Mouse (Mus musculus) E14TG2a.4 (cell line): ENCODE data around the gene Noc3l.

Source experiments
- H3K27me3 ChIP-seq: 2 replicates; pipeline ENCODE4 v1.6.1; 2014; ENCODE audit warnings: low read length, control low read depth; ENCODE audit not compliant: insufficient read depth
- H3K36me3 ChIP-seq: 2 replicates; pipeline ENCODE4 v1.6.1; 2014; ENCODE audit warnings: low read length, control low read depth; ENCODE audit not compliant: insufficient read depth
- H3K4me1 ChIP-seq: replicated peaks from 2 replicates; pipeline ENCODE4 v1.6.1; 2014; ENCODE audit warnings: low read depth, low read length, control low read depth
- H3K4me3 ChIP-seq: replicated peaks from 2 replicates; pipeline ENCODE4 v1.5.1; 2014; ENCODE audit warnings: mild to moderate bottlenecking, low read length
- H3K9me3 ChIP-seq: 2 replicates; pipeline ENCODE4 v1.6.1; 2014; ENCODE audit warnings: low read length, control low read depth
- CTCF ChIP-seq: conservative IDR thresholded peaks from 2 replicates; pipeline ENCODE4 v1.5.1; 2014; ENCODE audit warnings: low read length
- NANOG ChIP-seq: IDR thresholded peaks from 2 replicates; pipeline ENCODE4 v1.6.1; 2014; ENCODE audit warnings: borderline replicate concordance, low read length, mixed read lengths
- POU5F1 ChIP-seq: IDR thresholded peaks from 2 replicates; pipeline ENCODE4 v1.6.1; 2014; ENCODE audit warnings: low read length, borderline replicate concordance

Noc3l gene

DNA sequence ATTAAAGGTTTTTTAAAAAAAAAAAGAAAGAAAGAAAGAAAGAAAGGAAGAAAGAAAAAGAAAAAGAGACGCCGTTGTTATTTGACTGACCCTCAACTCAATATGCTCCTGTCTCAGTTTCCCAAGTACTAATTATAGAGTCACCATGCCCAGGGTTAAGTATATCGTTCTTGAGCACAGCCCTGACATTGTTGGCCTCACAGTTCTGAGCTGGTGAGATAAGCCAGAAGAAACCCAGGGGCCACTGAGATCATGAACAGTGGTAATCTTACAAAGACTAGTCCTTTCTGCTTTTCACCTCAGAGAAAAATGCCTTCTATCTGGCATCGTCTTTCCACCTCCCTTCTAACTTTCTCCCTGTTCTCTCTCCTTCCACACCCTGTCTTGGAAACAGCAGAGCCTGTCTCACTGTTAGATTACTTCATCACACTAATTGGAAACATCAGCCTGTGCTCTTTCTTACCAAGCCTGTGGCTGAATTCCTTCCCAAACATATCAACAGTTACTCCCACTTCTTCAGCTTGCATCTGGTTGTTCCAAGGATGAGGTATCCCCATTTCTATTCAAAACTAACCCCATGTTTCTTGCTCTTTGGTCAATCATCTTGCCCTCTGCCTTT, 1.3 kb upstream of the Noc3l start:
- Histone ChIP-seq H3K36me3 (peaks cover 26% of the 10 kb centered on the region), H3K9me3 (no peaks in the 10 kb centered on the region), H3K4me3 (no peak overlapping the region), H3K27me3 (no peaks in the 10 kb centered on the region), H3K4me1 (peaks cover 22% of the 10 kb centered on the region)
- TF ChIP-seq CTCF (no peak), NANOG (no peak), POU5F1 (no peak)

GRCm38 (mm10) chr19:38819427-38819802, 378 bp upstream of the Noc3l start:
- Histone ChIP-seq H3K27me3 (no peaks in the 10 kb centered on the region), H3K36me3 (peaks cover 35% of the 10 kb centered on the region), H3K4me1 (peaks cover 25% of the 10 kb centered on the region), H3K9me3 (no peaks in the 10 kb centered on the region), H3K4me3 (peak overlapping the region; percentile 95)
- TF ChIP-seq CTCF, result no peak

DNA sequence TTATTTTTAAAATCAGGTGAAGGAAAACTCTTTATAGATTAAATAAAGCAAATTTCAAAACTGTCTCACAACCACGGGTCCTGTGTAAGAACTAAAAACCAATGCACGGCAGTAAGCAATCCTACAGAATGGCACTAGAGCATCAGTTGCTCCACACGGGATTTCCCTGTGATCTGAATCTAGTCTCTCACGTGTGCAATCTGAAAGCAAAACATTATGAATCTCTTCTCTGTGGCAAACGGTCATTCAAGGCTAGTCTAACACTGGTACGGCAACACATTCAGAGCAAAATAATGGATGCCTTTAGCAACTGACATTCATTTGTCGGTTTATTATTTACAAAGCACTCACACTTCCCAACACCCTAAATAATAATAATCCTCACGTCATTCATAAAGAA, 846 bp downstream of the Noc3l start:
- Histone ChIP-seq H3K27me3 (no peaks in the 10 kb centered on the region), H3K9me3 (no peaks in the 10 kb centered on the region), H3K4me1 (peaks cover 32% of the 10 kb centered on the region), H3K4me3 (peak overlapping the region; percentile 95), H3K36me3 (peaks cover 47% of the 10 kb centered on the region)
- TF ChIP-seq NANOG (no peak), CTCF (no peak), POU5F1 (no peak)

GRCm38 (mm10) chr19:38798801-38799200, 20.2 kb downstream of the Noc3l start:
- TF ChIP-seq POU5F1 (no peak), NANOG (no peak), CTCF (no peak)
- Histone ChIP-seq H3K9me3 (no peaks in the 10 kb centered on the region), H3K27me3 (no peaks in the 10 kb centered on the region), H3K4me3 (no peak overlapping the region), H3K36me3 (peaks cover 95% of the 10 kb centered on the region), H3K4me1 (peaks cover 11% of the 10 kb centered on the region)

DNA sequence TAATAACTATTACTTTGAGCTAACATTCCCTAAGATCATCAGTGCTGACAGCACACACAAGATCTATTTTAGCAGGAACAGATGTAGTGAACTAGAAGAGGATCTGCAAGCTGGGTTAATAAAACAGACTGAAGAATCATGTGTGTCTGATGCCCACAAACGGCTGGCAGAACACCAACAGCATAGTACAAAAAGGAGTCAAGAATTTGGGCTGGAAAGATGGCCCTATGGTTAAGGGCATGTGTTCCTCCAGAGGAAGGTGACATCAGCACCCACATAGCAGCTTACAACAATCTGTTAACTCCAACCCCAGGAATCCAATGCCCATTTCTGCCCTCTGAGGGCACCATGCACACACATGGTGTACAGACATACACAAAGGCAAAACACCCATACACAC, 20.7 kb downstream of the Noc3l start:
- peaks cover 11% of the 10 kb centered on the region for H3K4me1 ChIP-seq
- H3K4me3 ChIP-seq, result no peak overlapping the region
- no peaks in the 10 kb centered on the region for H3K9me3 ChIP-seq
- no peak for TF ChIP-seq POU5F1
- no peak for TF ChIP-seq CTCF
- no peak for TF ChIP-seq NANOG
- no peaks in the 10 kb centered on the region for H3K27me3 ChIP-seq
- H3K36me3 ChIP-seq, result peaks cover 95% of the 10 kb centered on the region

- no peaks in the 10 kb centered on the region for H3K9me3 ChIP-seq
- H3K36me3 ChIP-seq, result peaks cover 95% of the 10 kb centered on the region
- no peak overlapping the region for H3K4me3 ChIP-seq
- no peaks in the 10 kb centered on the region for H3K27me3 ChIP-seq
- no peak for TF ChIP-seq CTCF
- TF ChIP-seq NANOG, result no peak
- no peak for TF ChIP-seq POU5F1
- peaks cover 8% of the 10 kb centered on the region for H3K4me1 ChIP-seq
Observed at GRCm38 (mm10) chr19:38796546-38796945, 22.5 kb downstream of the Noc3l start.

DNA sequence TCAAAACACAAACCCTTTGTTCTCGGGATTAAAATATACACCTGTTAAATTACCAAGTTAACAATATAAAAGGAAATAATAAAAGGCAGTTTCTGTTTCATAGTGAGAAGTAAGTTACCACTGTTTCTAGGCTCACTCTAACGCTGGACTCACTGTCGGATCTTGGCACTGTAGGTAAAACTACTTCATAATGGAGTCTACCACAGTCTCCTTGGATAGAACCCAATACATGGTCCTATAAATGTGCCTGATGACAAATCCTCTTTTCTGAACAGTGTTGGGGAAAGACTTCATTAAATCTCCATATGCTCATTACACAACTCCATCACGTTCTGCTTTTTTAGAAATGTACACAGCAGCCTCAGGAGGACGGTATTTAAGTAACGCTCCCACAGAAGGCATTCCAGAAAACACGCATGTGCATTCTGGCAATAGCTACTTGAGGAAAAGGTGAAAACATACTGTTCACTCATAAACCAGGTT, 25.4 kb downstream of the Noc3l start:
- no peaks in the 10 kb centered on the region for H3K27me3 ChIP-seq
- TF ChIP-seq CTCF (no peak), NANOG (no peak), POU5F1 (no peak)
- no peak overlapping the region for H3K4me3 ChIP-seq
- no peaks in the 10 kb centered on the region for H3K9me3 ChIP-seq
- peaks cover 96% of the 10 kb centered on the region for H3K36me3 ChIP-seq
- H3K4me1 ChIP-seq, result no peaks in the 10 kb centered on the region

DNA sequence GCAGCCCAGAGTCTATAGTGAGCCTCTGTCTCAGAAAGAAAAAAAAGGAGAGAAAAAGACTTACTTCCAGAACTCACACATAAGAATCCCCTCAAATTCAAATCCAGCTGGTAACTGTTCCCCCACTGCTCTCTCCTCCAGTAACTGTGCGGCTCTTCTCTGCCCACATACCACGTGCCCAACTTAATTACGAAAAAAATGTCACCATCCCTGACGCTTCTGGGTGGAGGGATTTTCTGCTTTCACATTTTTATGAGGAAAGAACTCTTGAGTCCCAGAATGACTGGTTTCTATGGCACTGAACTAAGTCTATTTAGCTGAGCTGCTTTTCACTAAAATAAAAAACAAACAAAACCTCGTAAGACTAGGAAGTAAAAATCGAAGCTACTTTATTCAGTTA, 31.3 kb downstream of the Noc3l start:
- no peak overlapping the region for H3K4me3 ChIP-seq
- peaks cover 43% of the 10 kb centered on the region for H3K36me3 ChIP-seq
- no peak for TF ChIP-seq POU5F1
- no peak for TF ChIP-seq NANOG
- no peak for TF ChIP-seq CTCF
- H3K4me1 ChIP-seq, result no peaks in the 10 kb centered on the region
- H3K27me3 ChIP-seq, result no peaks in the 10 kb centered on the region
- H3K9me3 ChIP-seq, result no peaks in the 10 kb centered on the region

GRCm38 (mm10) chr19:38783542-38783941, 35.5 kb downstream of the Noc3l start:
- TF ChIP-seq CTCF, result no peak
- TF ChIP-seq NANOG, result no peak
- TF ChIP-seq POU5F1, result no peak
- Histone ChIP-seq H3K27me3 (no peaks in the 10 kb centered on the region), H3K36me3 (peaks cover 3% of the 10 kb centered on the region), H3K9me3 (no peaks in the 10 kb centered on the region; the same call in 1 of the 2 replicates), H3K4me1 (no peaks in the 10 kb centered on the region), H3K4me3 (no peak overlapping the region)
